Mouse (Mus musculus) bone marrow, adult 2 months (tissue): ENCODE data around the gene Tescl. TPM values are rescaled to one million over a fixed set of nuclear protein-coding genes. Genes with fewer than 3 reads are reported as not detected.

Experiments used
- H3K27ac ChIP-seq: fragments of 200-500 bp; 2 replicates; pipeline ENCODE4 v1.5.1; 2012; ENCODE audit warnings: low read depth, mild to moderate bottlenecking, control low read depth, inconsistent platforms, low read length; ENCODE audit not compliant: control insufficient read depth, poor library complexity, insufficient read depth
- H3K4me1 ChIP-seq: fragments of 200-500 bp; 2 replicates; pipeline ENCODE4 v1.6.1; 2011; ENCODE audit warnings: low read length; ENCODE audit not compliant: control insufficient read depth, insufficient read depth
- H3K4me3 ChIP-seq: fragments of 200-500 bp; replicated peaks from 2 replicates; pipeline ENCODE3; 2011; ENCODE audit warnings: mild to moderate bottlenecking, low read depth, low read length, control low read depth; ENCODE audit not compliant: control insufficient read depth
- CTCF ChIP-seq: fragments of 200-500 bp; IDR thresholded peaks from 2 replicates; pipeline ENCODE4 v1.5.1; 2011; ENCODE audit warnings: low read length, control low read depth; ENCODE audit not compliant: control insufficient read depth, insufficient read depth
- POLR2A ChIP-seq: fragments of 200-500 bp; IDR thresholded peaks from 2 replicates; pipeline ENCODE4 v1.6.1; 2011; ENCODE audit warnings: low read depth, mild to moderate bottlenecking, control low read depth, low read length, borderline replicate concordance; ENCODE audit not compliant: control insufficient read depth
- WGBS: fragments of 180-500 bp; shearing (Covaris S2); methylation state at CpG from one replicate; pipeline ENCODE4 v1.1.7; 2018; 5-methylcytosine and 5-hydroxymethylcytosine counted together
- polyA plus RNA-seq: library from polyadenylated mRNA; stranded (reverse); fragments of >200 nt; gene quantifications from 2 replicates; pipeline ENCODE4 v1.2.4, GENCODE M21; 2011; ENCODE audit warnings: low replicate concordance; ENCODE audit not compliant: missing spikeins, insufficient read depth, insufficient read length

Tescl gene
- polyA plus RNA-seq, 1 experiment = not detected

GRCm38 (mm10) chr7:24291387-24292090 is 42.2 kb downstream of the Tescl start:
- H3K27ac ChIP-seq = no peak overlapping the region
- no peaks in the 10 kb centered on the region for H3K4me1 ChIP-seq
- no peak for TF ChIP-seq CTCF
- TF ChIP-seq POLR2A = no peak
- WGBS = 90% methylated on average over 27 of the region's 27 CpGs
- H3K4me3 ChIP-seq = no peak overlapping the region

- 90% methylated on average over 4 of the region's 4 CpGs for WGBS
- TF ChIP-seq POLR2A (no peak), CTCF (no peak)
- Histone ChIP-seq H3K4me1 (no peaks in the 10 kb centered on the region), H3K4me3 (no peak overlapping the region), H3K27ac (no peak overlapping the region)
Observed at GRCm38 (mm10) chr7:24290106-24290693, 43.5 kb downstream of the Tescl start.

- no peak overlapping the region for H3K27ac ChIP-seq
- H3K4me1 ChIP-seq = no peaks in the 10 kb centered on the region
- WGBS = 88% methylated on average over 6 of the region's 6 CpGs
- TF ChIP-seq POLR2A (no peak), CTCF (no peak)
- no peak overlapping the region for H3K4me3 ChIP-seq
Observed at GRCm38 (mm10) chr7:24288512-24288911, 45.2 kb downstream of the Tescl start.

DNA sequence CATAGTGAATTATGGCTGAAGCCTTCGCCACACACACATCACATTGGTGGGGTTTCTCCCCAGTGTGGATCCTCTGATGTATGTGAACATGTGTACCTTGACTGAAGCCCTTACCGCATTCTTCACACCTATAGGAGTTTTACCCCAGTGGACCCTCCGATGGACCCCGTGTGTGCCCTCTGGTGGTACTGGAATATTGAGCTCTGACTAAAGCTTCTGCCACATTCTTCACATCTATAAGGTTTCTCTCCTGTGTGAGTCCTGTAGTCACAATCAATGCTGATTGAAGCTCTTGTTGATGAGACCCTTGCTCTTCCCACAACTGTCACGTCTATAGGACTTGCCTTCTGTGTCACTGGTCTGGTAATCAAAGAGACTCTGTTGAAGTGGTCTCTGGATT is 46.1 kb downstream of the Tescl start:
- no peak overlapping the region for H3K4me3 ChIP-seq
- H3K4me1 ChIP-seq = no peaks in the 10 kb centered on the region
- TF ChIP-seq CTCF = no peak
- no peak for TF ChIP-seq POLR2A
- no peak overlapping the region for H3K27ac ChIP-seq
- WGBS = 75% methylated on average over 5 of the region's 5 CpGs

DNA sequence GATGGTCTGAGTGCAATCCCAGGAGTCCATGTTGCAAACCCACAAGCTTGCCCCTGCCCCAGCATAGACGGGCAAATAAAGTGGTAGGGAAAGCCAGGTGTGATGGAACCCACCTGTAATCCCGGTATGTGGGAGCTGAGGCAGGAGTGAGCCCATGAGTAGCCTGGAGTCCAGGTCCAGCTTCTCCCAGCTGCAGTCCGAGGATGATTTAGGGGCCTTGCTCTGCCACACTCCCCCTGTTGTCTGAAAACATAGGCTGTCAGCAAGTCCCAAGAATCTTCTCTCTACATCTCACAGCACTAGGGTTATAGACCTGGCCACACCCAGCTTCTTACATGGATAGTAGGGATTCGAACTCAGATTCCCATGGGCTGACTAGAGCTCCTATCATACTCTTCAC is 46.8 kb downstream of the Tescl start:
- Histone ChIP-seq H3K27ac (no peak overlapping the region), H3K4me3 (no peak overlapping the region), H3K4me1 (no peaks in the 10 kb centered on the region)
- TF ChIP-seq CTCF = no peak
- TF ChIP-seq POLR2A = no peak
- WGBS = 71% methylated on average over 4 of the region's 4 CpGs

DNA sequence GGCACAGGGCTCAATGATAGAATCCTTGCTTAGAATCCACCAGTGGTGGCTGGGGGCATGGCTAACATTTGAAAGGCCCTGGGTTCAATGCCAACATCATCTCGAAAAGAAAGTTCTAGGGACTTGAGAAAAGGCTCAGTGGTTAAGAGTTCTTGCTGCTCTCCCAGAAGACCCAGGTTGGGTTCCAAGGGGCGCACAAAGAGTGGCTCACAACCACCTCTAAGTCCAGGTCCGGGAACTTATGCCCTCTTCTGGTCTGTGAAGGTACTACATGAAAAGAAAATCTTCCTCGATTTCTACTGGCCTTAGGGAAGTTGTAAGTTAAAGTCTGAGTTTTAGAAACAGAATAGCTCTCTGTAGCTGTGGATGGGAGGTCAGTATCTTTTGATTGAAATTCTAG is 47.6 kb downstream of the Tescl start:
- H3K4me3 ChIP-seq = no peak overlapping the region
- WGBS = 49% methylated on average over 4 of the region's 4 CpGs
- TF ChIP-seq POLR2A = no peak
- no peak for TF ChIP-seq CTCF
- no peaks in the 10 kb centered on the region for H3K4me1 ChIP-seq
- H3K27ac ChIP-seq = no peak overlapping the region

Other genes starting within 250 kb of the Tescl start
- gene Zfp112, start 221.6 kb downstream of the Tescl start, polyA plus RNA-seq = 0.36 and 0.65 TPM in 2 replicates
- gene Zfp235, start 199.8 kb downstream of the Tescl start, polyA plus RNA-seq = 1.7 and 4.5 TPM in 2 replicates
- gene Zfp114, start 158.9 kb downstream of the Tescl start, polyA plus RNA-seq = not detected in 2 replicates
- 0.74 and 1.8 TPM in 2 replicates for gene Zfp111, start 122.5 kb downstream of the Tescl start, polyA plus RNA-seq
- 0.43 and 0.95 TPM in 2 replicates for gene Zfp109, start 96.4 kb downstream of the Tescl start, polyA plus RNA-seq
- not detected in 2 replicates for gene Zfp108, start 79.1 kb downstream of the Tescl start, polyA plus RNA-seq
- not detected in 2 replicates for gene Zfp93, start 63.5 kb downstream of the Tescl start, polyA plus RNA-seq
- gene Zfp61, start 32.7 kb downstream of the Tescl start, polyA plus RNA-seq = 3.6 and 14.4 TPM in 2 replicates
- gene Zfp94, start 17.3 kb downstream of the Tescl start, polyA plus RNA-seq = 1.9 and 5.4 TPM in 2 replicates
- not detected in 2 replicates for gene Lypd5, start 15.3 kb upstream of the Tescl start, polyA plus RNA-seq
- gene Kcnn4, start 36.3 kb upstream of the Tescl start, polyA plus RNA-seq = 118 and 180 TPM in 2 replicates
- 32.3 and 59.7 TPM in 2 replicates for gene Smg9, start 65.7 kb upstream of the Tescl start, polyA plus RNA-seq
- gene Irgc1, start 118.4 kb upstream of the Tescl start, polyA plus RNA-seq = not detected in 2 replicates
- gene Plaur, start 128.5 kb upstream of the Tescl start, polyA plus RNA-seq = 31.6 and 85.4 TPM in 2 replicates
- 1.4 TPM in 1 of 2 replicates, not detected in the other for gene Cadm4, start 148.1 kb upstream of the Tescl start, polyA plus RNA-seq
- 2.5 and 3.1 TPM in 2 replicates for gene Zfp428, start 173.1 kb upstream of the Tescl start, polyA plus RNA-seq
- not detected in 2 replicates for gene AC161166.1, start 178.5 kb upstream of the Tescl start, polyA plus RNA-seq
- gene Irgq, start 196.8 kb upstream of the Tescl start, polyA plus RNA-seq = 2.9 and 3.4 TPM in 2 replicates
- gene Pinlyp, start 212.2 kb upstream of the Tescl start, polyA plus RNA-seq = not detected in 2 replicates
- gene Xrcc1, start 212.4 kb upstream of the Tescl start, polyA plus RNA-seq = 67.2 and 129 TPM in 2 replicates